In genomic region chr13:9653018-9653417, GRCm38 (mm10) we compare ENCODE assay signal across 27 mouse cellular contexts.
"Had no signal": no experiment of that assay in that cellular context is flagged by ENCODE, and none has a peak within 500 bp of the region (broad histone marks: within the 10 kb centered on the region; RNA-seq: fewer than 3 reads in every experiment).

No protein-coding gene starts in this region.

- H3K9ac ChIP-seq: embryonic facial prominence, embryonic 12.5 days; embryonic facial prominence, embryonic 13.5 days; embryonic facial prominence, embryonic 15.5 days; forebrain, embryonic 12.5 days; forebrain, embryonic 13.5 days; forebrain, embryonic 15.5 days; forebrain, postnatal 0 days had no signal

- H3K4me2 ChIP-seq: embryonic facial prominence, embryonic 12.5 days; embryonic facial prominence, embryonic 13.5 days; embryonic facial prominence, embryonic 15.5 days; forebrain, embryonic 12.5 days; forebrain, embryonic 13.5 days; forebrain, embryonic 15.5 days had no signal

- H3K4me3 ChIP-seq: embryonic facial prominence, embryonic 10.5 days; embryonic facial prominence, embryonic 12.5 days; embryonic facial prominence, embryonic 13.5 days; embryonic facial prominence, embryonic 15.5 days; erythroblast, embryonic 14.5 days; forebrain, embryonic 10.5 days; forebrain, embryonic 12.5 days; forebrain, embryonic 13.5 days; forebrain, embryonic 15.5 days; gastrocnemius, adult 2 months; heart, adult 2 months had no signal

- H3K27ac ChIP-seq: embryonic facial prominence, embryonic 10.5 days; embryonic facial prominence, embryonic 12.5 days; embryonic facial prominence, embryonic 13.5 days; embryonic facial prominence, embryonic 15.5 days; forebrain, embryonic 10.5 days; forebrain, embryonic 12.5 days; forebrain, embryonic 13.5 days; forebrain, embryonic 15.5 days; gastrocnemius, adult 2 months; heart, adult 2 months had no signal

- H3K9me3 ChIP-seq: embryonic facial prominence, embryonic 10.5 days; embryonic facial prominence, embryonic 12.5 days; embryonic facial prominence, embryonic 13.5 days; embryonic facial prominence, embryonic 15.5 days; forebrain, embryonic 10.5 days; forebrain, embryonic 12.5 days; forebrain, embryonic 13.5 days; forebrain, embryonic 15.5 days had no signal

- ATAC-seq: forebrain, embryonic 13.5 days; forebrain, embryonic 15.5 days; forebrain, embryonic 16.5 days; forebrain, postnatal 0 days had no signal

- H3K4me1 ChIP-seq: embryonic facial prominence, embryonic 10.5 days; embryonic facial prominence, embryonic 12.5 days; embryonic facial prominence, embryonic 13.5 days; embryonic facial prominence, embryonic 15.5 days; forebrain, embryonic 10.5 days; forebrain, embryonic 12.5 days; forebrain, embryonic 13.5 days; forebrain, embryonic 15.5 days had no signal

- H3K27me3 ChIP-seq: embryonic facial prominence, embryonic 12.5 days; embryonic facial prominence, embryonic 13.5 days; embryonic facial prominence, embryonic 15.5 days; forebrain, embryonic 12.5 days; forebrain, embryonic 13.5 days; forebrain, embryonic 15.5 days had no signal

- DNase-seq: cerebellum, adult 2 months; cerebellum, adult 8-10 months; cerebellum, adult 9-10 months; cerebellum, adult 9-11 months; cerebellum, postnatal 10 days; cerebellum, postnatal 14 days; cerebellum, postnatal 25 days; cerebellum, postnatal 36 days; embryo, embryonic 11 days; forebrain, postnatal 0 days; gastrocnemius, adult 2 months; gastrocnemius, postnatal 10 days; gastrocnemius, postnatal 14 days; gastrocnemius, postnatal 25 days; gastrocnemius, postnatal 36 days; heart, adult 18-20 months; heart, adult 2 months had no signal
